Mouse (Mus musculus) thymus, adult 2 months (tissue): ENCODE data around the gene Prss56.

ENCODE experiments used
- CTCF ChIP-seq: fragments of 200-500 bp; IDR thresholded peaks from 2 replicates; pipeline ENCODE4 v1.5.1; 2012; ENCODE audit warnings: mild to moderate bottlenecking, control low read depth, low read length, moderate library complexity, borderline replicate concordance; ENCODE audit not compliant: control insufficient read depth, poor library complexity, insufficient read depth; ENCODE audit errors: extremely low read depth
- POLR2A ChIP-seq: fragments of 200-500 bp; IDR thresholded peaks from 2 replicates; pipeline ENCODE4 v1.6.1; 2012; ENCODE audit warnings: mild to moderate bottlenecking, low read length, control low read depth, moderate library complexity; ENCODE audit not compliant: control insufficient read depth, poor library complexity, insufficient read depth; ENCODE audit errors: extremely low read depth

GRCm38 (mm10) chr1:87206339-87206738 lies 23.2 kb downstream of the Prss56 start:
- no peak for TF ChIP-seq CTCF
- TF ChIP-seq POLR2A: no peak
